Mouse (Mus musculus) heart, embryonic 12.5 days (tissue): ENCODE measurements around the gene E130208F15Rik. TPM values are rescaled to one million over a fixed set of nuclear protein-coding genes. Genes with fewer than 3 reads are reported as not detected.

Source experiments
- ATAC-seq: fragments of 200-750 bp; cut with Nextera tagmentation; 2 replicates; pipeline ENCODE4 v1.8.0; 2017; ENCODE audit warnings: moderate TSS enrichment, moderate library complexity; ENCODE audit not compliant: insufficient number of reproducible peaks, low FRiP score
- H3K27ac ChIP-seq: fragments of 300-500 bp; sonication (generic); 2 replicates; pipeline ENCODE4 v1.5.1; 2016; ENCODE audit warnings: mild to moderate bottlenecking, moderate library complexity; ENCODE audit not compliant: poor library complexity, severe bottlenecking
- H3K27me3 ChIP-seq: fragments of 300-500 bp; sonication (generic); replicated peaks from 2 replicates; pipeline ENCODE4 v1.6.1; 2016; ENCODE audit warnings: mild to moderate bottlenecking, moderate library complexity
- H3K36me3 ChIP-seq: fragments of 300-500 bp; sonication (generic); 2 replicates; pipeline ENCODE4 v1.6.1; 2016; ENCODE audit warnings: mild to moderate bottlenecking, moderate library complexity
- H3K4me1 ChIP-seq: fragments of 300-500 bp; sonication (generic); replicated peaks from 2 replicates; pipeline ENCODE4 v1.6.1; 2016; ENCODE audit warnings: mild to moderate bottlenecking
- H3K4me2 ChIP-seq: fragments of 300-500 bp; sonication (generic); 2 replicates; pipeline ENCODE4 v1.6.1; 2016; ENCODE audit warnings: mild to moderate bottlenecking, moderate library complexity
- H3K4me3 ChIP-seq: fragments of 300-500 bp; sonication (generic); 2 replicates; pipeline ENCODE4 v1.5.1; 2016; ENCODE audit warnings: mild to moderate bottlenecking
- H3K9ac ChIP-seq: fragments of 300-500 bp; sonication (generic); 2 replicates; pipeline ENCODE4 v1.6.1; 2016; ENCODE audit warnings: mild to moderate bottlenecking, moderate library complexity
- H3K9me3 ChIP-seq: fragments of 300-500 bp; sonication (generic); replicated peaks from 2 replicates; pipeline ENCODE4 v1.6.1; 2016; ENCODE audit warnings: mild to moderate bottlenecking, moderate library complexity
- WGBS: fragments of 180-500 bp; shearing (Covaris S2); methylation state at CpG from one replicate; pipeline ENCODE4 v1.1.7; 2016; 5-methylcytosine and 5-hydroxymethylcytosine counted together
- polyA plus RNA-seq: library from polyadenylated mRNA; unstranded; fragments of >200 nt; fragmentation: Nextera tagmentation; extraction: Ambion mirVana; gene quantifications from 2 replicates; pipeline ENCODE4 v1.2.1, GENCODE M21; 2016

The E130208F15Rik gene
- polyA plus RNA-seq = 1.7 and 2.9 TPM in 2 replicates

- WGBS = under 1% methylated on average over 63 of the region's 63 CpGs
- ATAC-seq = peak; percentile 72
These were observed at the start of gene E130208F15Rik for GRCm38 (mm10) chr7:30321539-30322284. TSS of gene E130208F15Rik (plus strand) at chr7:30321740.

GRCm38 (mm10) chr7:30274383-30274782 is 47.2 kb upstream of the E130208F15Rik start:
- Histone ChIP-seq H3K4me1 (peaks cover 14% of the 10 kb centered on the region), H3K9ac (no peak overlapping the region), H3K27me3 (no peaks in the 10 kb centered on the region), H3K4me2 (no peak overlapping the region), H3K36me3 (peaks cover 32% of the 10 kb centered on the region), H3K9me3 (no peaks in the 10 kb centered on the region), H3K27ac (no peak overlapping the region), H3K4me3 (no peak overlapping the region)
- ATAC-seq = no peak
- WGBS = 75% methylated on average over 6 of the region's 6 CpGs

More at GRCm38 (mm10) chr7:30321539-30322284, at the start of gene E130208F15Rik:
- no peaks in the 10 kb centered on the region for H3K27me3 ChIP-seq
- peaks cover 8% of the 10 kb centered on the region; the same call in 1 of the 2 replicates for H3K9me3 ChIP-seq
- peak within 1 kb of the TSS; percentile 97 for H3K9ac ChIP-seq
- H3K36me3 ChIP-seq = 0 out of 2 replicates have a peak, but pooled peaks cover 3% of the 10 kb centered on the region
- H3K4me3 ChIP-seq = peak within 1 kb of the TSS; percentile 94
- H3K27ac ChIP-seq = peak within 1 kb of the TSS; percentile 93
- H3K4me2 ChIP-seq = peak within 1 kb of the TSS; percentile 83
- peaks cover 16% of the 10 kb centered on the region for H3K4me1 ChIP-seq

- Histone ChIP-seq H3K27ac (no peak overlapping the region), H3K27me3 (no peaks in the 10 kb centered on the region), H3K4me1 (peaks cover 21% of the 10 kb centered on the region), H3K4me2 (peak overlapping the region; percentile 84), H3K9me3 (no peaks in the 10 kb centered on the region), H3K9ac (no peak overlapping the region), H3K4me3 (no peak overlapping the region), H3K36me3 (no peaks in the 10 kb centered on the region)
- WGBS = 60% methylated on average over 2 of the region's 2 CpGs
- no peak for ATAC-seq
These were observed 42.6 kb upstream of the E130208F15Rik start for GRCm38 (mm10) chr7:30278911-30279310.

GRCm38 (mm10) chr7:30279536-30279935 is 42.0 kb upstream of the E130208F15Rik start:
- Histone ChIP-seq H3K4me1 (peaks cover 18% of the 10 kb centered on the region), H3K9me3 (no peaks in the 10 kb centered on the region), H3K27ac (peak overlapping the region; percentile 98), H3K36me3 (no peaks in the 10 kb centered on the region), H3K4me2 (peak overlapping the region; percentile 84), H3K9ac (peak overlapping the region; percentile 80), H3K27me3 (no peaks in the 10 kb centered on the region), H3K4me3 (peak overlapping the region; percentile 79)
- 1% methylated on average over 6 of the region's 6 CpGs for WGBS
- no peak for ATAC-seq

- WGBS = under 1% methylated on average over 49 of the region's 49 CpGs
- peak within 1 kb of the TSS; percentile 84 for H3K4me2 ChIP-seq
- peak within 1 kb of the TSS; percentile 98 for H3K27ac ChIP-seq
- H3K36me3 ChIP-seq = no peaks in the 10 kb centered on the region
- H3K9me3 ChIP-seq = no peaks in the 10 kb centered on the region
- no peaks in the 10 kb centered on the region for H3K27me3 ChIP-seq
- peak within 1 kb of the TSS; percentile 80 for H3K9ac ChIP-seq
- H3K4me3 ChIP-seq = peak within 1 kb of the TSS; percentile 79
- H3K4me1 ChIP-seq = peaks cover 12% of the 10 kb centered on the region
- peak; percentile 96 for ATAC-seq
These were observed 41.4 kb upstream of the E130208F15Rik start, which contains the start of the genes Thap8 and Wdr62 for GRCm38 (mm10) chr7:30279951-30280669. TSS of gene Thap8 (plus strand) at chr7:30280094. TSS of gene Wdr62 (minus strand) at chr7:30280419.

- Histone ChIP-seq H3K27me3 (no peaks in the 10 kb centered on the region), H3K4me3 (peak overlapping the region; percentile 79), H3K9me3 (no peaks in the 10 kb centered on the region), H3K9ac (peak overlapping the region; percentile 64), H3K4me1 (peaks cover 10% of the 10 kb centered on the region), H3K27ac (peak overlapping the region; percentile 98), H3K36me3 (no peaks in the 10 kb centered on the region), H3K4me2 (peak overlapping the region; percentile 84)
- WGBS = under 1% methylated on average over 20 of the region's 20 CpGs
- ATAC-seq = peak; percentile 84
These were observed 40.8 kb upstream of the E130208F15Rik start for GRCm38 (mm10) chr7:30280670-30281138.

GRCm38 (mm10) chr7:30281522-30281921 is 40.0 kb upstream of the E130208F15Rik start:
- Histone ChIP-seq H3K27me3 (no peaks in the 10 kb centered on the region), H3K4me3 (no peak overlapping the region), H3K27ac (no peak overlapping the region), H3K4me1 (peaks cover 10% of the 10 kb centered on the region), H3K9ac (no peak overlapping the region), H3K9me3 (no peaks in the 10 kb centered on the region), H3K4me2 (0 out of 2 replicates have a peak overlapping the region, but pooled peaks have one; percentile 84), H3K36me3 (no peaks in the 10 kb centered on the region)
- 72% methylated on average over 4 of the region's 4 CpGs for WGBS
- no peak for ATAC-seq

- H3K27ac ChIP-seq = no peak overlapping the region
- H3K36me3 ChIP-seq = no peaks in the 10 kb centered on the region
- H3K9ac ChIP-seq = 0 out of 2 replicates have a peak overlapping the region, but pooled peaks have one; percentile 32
- H3K4me2 ChIP-seq = no peak overlapping the region
- H3K4me1 ChIP-seq = peaks cover 10% of the 10 kb centered on the region
- no peak for ATAC-seq
- no peaks in the 10 kb centered on the region for H3K27me3 ChIP-seq
- 63% methylated on average over 7 of the region's 7 CpGs for WGBS
- H3K4me3 ChIP-seq = no peak overlapping the region
- H3K9me3 ChIP-seq = no peaks in the 10 kb centered on the region
These were observed 38.8 kb upstream of the E130208F15Rik start for GRCm38 (mm10) chr7:30282740-30283139.

- no peak overlapping the region for H3K4me3 ChIP-seq
- no peak for ATAC-seq
- 56% methylated on average over 8 of the region's 8 CpGs for WGBS
- H3K4me1 ChIP-seq = peaks cover 5% of the 10 kb centered on the region
- H3K9ac ChIP-seq = no peak overlapping the region
- H3K9me3 ChIP-seq = no peaks in the 10 kb centered on the region
- no peak overlapping the region for H3K4me2 ChIP-seq
- H3K36me3 ChIP-seq = no peaks in the 10 kb centered on the region
- H3K27ac ChIP-seq = no peak overlapping the region
- H3K27me3 ChIP-seq = peaks cover 5% of the 10 kb centered on the region; the same call in 1 of the 2 replicates
These were observed 34.7 kb upstream of the E130208F15Rik start for GRCm38 (mm10) chr7:30286701-30287410.

GRCm38 (mm10) chr7:30288046-30288445 is 33.5 kb upstream of the E130208F15Rik start:
- Histone ChIP-seq H3K27me3 (peaks cover 5% of the 10 kb centered on the region; the same call in 1 of the 2 replicates), H3K9me3 (no peaks in the 10 kb centered on the region), H3K4me2 (no peak overlapping the region), H3K27ac (no peak overlapping the region), H3K36me3 (no peaks in the 10 kb centered on the region), H3K4me3 (no peak overlapping the region), H3K4me1 (peaks cover 8% of the 10 kb centered on the region), H3K9ac (no peak overlapping the region)
- WGBS = 58% methylated on average over 6 of the region's 6 CpGs
- no peak for ATAC-seq
